Mouse (Mus musculus) stomach, embryonic 16.5 days (tissue): ENCODE measurements around the gene Dpf1. TPM values are rescaled to one million over a fixed set of nuclear protein-coding genes. Genes with fewer than 3 reads are reported as not detected.

Experiments used
- ATAC-seq: fragments of 200-750 bp; cut with Nextera tagmentation; 2 replicates; pipeline ENCODE4 v1.8.0; 2017; ENCODE audit warnings: moderate number of reproducible peaks, moderate TSS enrichment; ENCODE audit not compliant: insufficient read depth, low FRiP score
- H3K27ac ChIP-seq: fragments of 300-500 bp; sonication (generic); 2 replicates; pipeline ENCODE4 v1.5.1; 2014; ENCODE audit warnings: low read length
- H3K27me3 ChIP-seq: fragments of 300-500 bp; sonication (generic); 2 replicates; pipeline ENCODE4 v1.6.1; 2014; ENCODE audit warnings: low read length, control low read depth, mixed read lengths; ENCODE audit not compliant: control insufficient read depth, insufficient read depth
- H3K36me3 ChIP-seq: fragments of 300-500 bp; sonication (generic); 2 replicates; pipeline ENCODE4 v1.6.1; 2014; ENCODE audit warnings: low read length; ENCODE audit not compliant: control insufficient read depth, insufficient read depth
- H3K4me1 ChIP-seq: fragments of 300-500 bp; sonication (generic); 2 replicates; pipeline ENCODE4 v1.6.1; 2014; ENCODE audit warnings: low read length, control low read depth, mixed read lengths; ENCODE audit not compliant: control insufficient read depth, insufficient read depth
- H3K4me2 ChIP-seq: fragments of 300-500 bp; sonication (generic); 2 replicates; pipeline ENCODE4 v1.6.1; 2014; ENCODE audit warnings: low read depth, low read length, mixed read lengths
- H3K4me3 ChIP-seq: fragments of 300-500 bp; sonication (generic); replicated peaks from 2 replicates; pipeline ENCODE4 v1.5.1; 2014; ENCODE audit warnings: mild to moderate bottlenecking, low read length
- H3K9ac ChIP-seq: fragments of 300-500 bp; sonication (generic); 2 replicates; pipeline ENCODE4 v1.6.1; 2014; ENCODE audit warnings: low read length
- H3K9me3 ChIP-seq: fragments of 300-500 bp; sonication (generic); replicated peaks from 2 replicates; pipeline ENCODE4 v1.6.1; 2016; ENCODE audit warnings: low read length, control low read depth; ENCODE audit not compliant: control insufficient read depth
- WGBS: fragments of 180-500 bp; shearing (Covaris S2); extraction: QIAGEN DNeasy Blood & Tissue Kit; methylation state at CpG from one replicate; pipeline ENCODE4 v1.1.7; 2014; 5-methylcytosine and 5-hydroxymethylcytosine counted together
- polyA plus RNA-seq: library from polyadenylated mRNA; unstranded; fragments of >200 nt; fragmentation: Nextera tagmentation; extraction: Ambion mirVana; gene quantifications from 2 replicates; pipeline ENCODE4 v1.2.1, GENCODE M21; 2015

Dpf1 gene
- polyA plus RNA-seq, 1 experiment from 2014 or later, result 5.9 TPM

DNA sequence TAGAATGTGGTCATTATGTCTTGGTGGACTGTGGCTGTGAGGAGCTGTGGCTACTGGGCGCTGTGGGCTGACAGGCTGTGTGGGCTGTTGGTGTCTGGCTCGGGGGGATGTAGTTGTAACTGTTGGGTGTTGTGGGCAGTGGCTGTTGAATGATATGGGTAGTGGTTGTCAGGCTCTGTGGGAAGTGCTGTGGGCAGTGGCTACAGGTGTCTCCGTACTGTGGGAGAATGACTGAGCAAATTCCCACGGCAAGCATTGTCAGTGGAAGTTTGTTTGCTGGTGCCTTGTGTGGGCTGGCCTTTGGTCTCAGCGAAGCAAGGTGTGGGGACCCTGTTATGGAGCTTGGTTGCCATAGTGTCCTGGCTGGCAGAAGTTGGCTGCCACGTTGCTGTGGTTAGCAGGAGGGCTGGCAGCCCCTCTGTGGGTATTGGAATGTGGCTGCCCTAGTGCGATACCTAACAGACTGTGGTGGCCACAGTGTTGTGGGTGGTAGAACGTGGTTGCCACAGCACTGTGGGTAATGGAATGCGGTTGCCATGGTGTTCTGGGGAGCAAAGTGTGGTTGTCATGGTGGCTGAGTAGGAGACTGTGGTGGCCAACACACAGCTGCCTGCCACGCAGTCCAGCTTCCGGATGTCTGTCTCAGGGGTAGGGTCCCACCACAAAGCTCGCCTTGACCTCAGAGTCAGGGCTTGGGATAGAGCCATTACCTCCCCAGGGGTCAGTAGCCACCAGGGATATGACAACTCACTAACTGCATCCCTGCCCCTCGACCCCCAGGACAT lies 11.3 kb downstream of the Dpf1 start:
- ATAC-seq, result no peak
- Histone ChIP-seq H3K4me2 (no peak overlapping the region), H3K4me3 (no peak overlapping the region), H3K9me3 (no peaks in the 10 kb centered on the region), H3K36me3 (no peaks in the 10 kb centered on the region), H3K27ac (no peak overlapping the region), H3K9ac (no peak overlapping the region), H3K27me3 (no peaks in the 10 kb centered on the region; the same call in 1 of the 2 replicates), H3K4me1 (peaks cover 36% of the 10 kb centered on the region)
- 77% methylated on average over 13 of the region's 13 CpGs for WGBS

DNA sequence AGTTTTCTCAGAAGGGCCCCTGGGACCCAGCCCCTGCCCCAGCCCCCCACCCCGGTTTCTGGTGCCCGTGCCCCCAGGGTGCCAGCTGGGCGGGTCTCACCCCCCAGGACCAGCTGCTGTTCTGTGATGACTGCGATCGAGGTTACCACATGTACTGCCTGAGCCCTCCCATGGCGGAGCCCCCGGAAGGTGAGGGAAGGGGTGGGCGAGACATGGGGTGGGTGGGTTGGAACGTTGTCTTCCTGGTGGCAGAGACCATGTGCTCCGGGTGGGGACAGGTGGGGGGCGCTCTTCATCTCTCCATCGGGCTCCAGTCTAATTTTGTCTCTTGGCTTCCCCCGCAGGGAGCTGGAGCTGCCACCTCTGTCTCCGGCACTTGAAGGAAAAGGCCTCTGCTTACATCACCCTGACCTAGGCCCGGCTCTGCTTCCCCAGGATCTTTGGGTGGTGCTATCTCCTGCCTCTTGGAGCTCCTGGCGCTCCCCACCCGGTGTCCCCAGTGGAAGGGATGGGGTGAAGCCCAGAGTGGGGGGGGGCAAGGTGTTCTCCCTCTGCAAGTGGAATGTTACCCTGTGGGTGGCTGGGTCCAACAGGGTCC lies 12.5 kb downstream of the Dpf1 start:
- H3K4me2 ChIP-seq, result no peak overlapping the region
- no peaks in the 10 kb centered on the region for H3K36me3 ChIP-seq
- H3K27me3 ChIP-seq, result no peaks in the 10 kb centered on the region; the same call in 1 of the 2 replicates
- peaks cover 42% of the 10 kb centered on the region for H3K4me1 ChIP-seq
- H3K4me3 ChIP-seq, result no peak overlapping the region
- H3K9me3 ChIP-seq, result no peaks in the 10 kb centered on the region
- no peak for ATAC-seq
- H3K9ac ChIP-seq, result peak overlapping the region; percentile 31; the same call in 1 of the 2 replicates
- WGBS, result 67% methylated on average over 17 of the region's 17 CpGs
- peak overlapping the region; percentile 86 for H3K27ac ChIP-seq

GRCm38 (mm10) chr7:29316976-29317375 lies 13.2 kb downstream of the Dpf1 start:
- Histone ChIP-seq H3K36me3 (no peaks in the 10 kb centered on the region), H3K27ac (peak overlapping the region; percentile 86), H3K9ac (peak overlapping the region; percentile 60), H3K9me3 (no peaks in the 10 kb centered on the region), H3K4me3 (no peak overlapping the region), H3K27me3 (no peaks in the 10 kb centered on the region), H3K4me2 (peak overlapping the region; percentile 46), H3K4me1 (peaks cover 42% of the 10 kb centered on the region)
- WGBS, result 5% methylated on average over 10 of the region's 10 CpGs
- peak; percentile 26; the same call in 1 of the 2 replicates for ATAC-seq

- ATAC-seq, result peak; percentile 35; the same call in 1 of the 2 replicates
- Histone ChIP-seq H3K27me3 (no peaks in the 10 kb centered on the region), H3K9me3 (no peaks in the 10 kb centered on the region), H3K27ac (peak overlapping the region; percentile 86), H3K4me2 (peak overlapping the region; percentile 46), H3K9ac (peak overlapping the region; percentile 60), H3K36me3 (no peaks in the 10 kb centered on the region), H3K4me3 (no peak overlapping the region), H3K4me1 (peaks cover 42% of the 10 kb centered on the region)
- 0% methylated on average over 2 of the region's 2 CpGs for WGBS
These were observed 13.8 kb downstream of the Dpf1 start for GRCm38 (mm10) chr7:29317558-29317957.

DNA sequence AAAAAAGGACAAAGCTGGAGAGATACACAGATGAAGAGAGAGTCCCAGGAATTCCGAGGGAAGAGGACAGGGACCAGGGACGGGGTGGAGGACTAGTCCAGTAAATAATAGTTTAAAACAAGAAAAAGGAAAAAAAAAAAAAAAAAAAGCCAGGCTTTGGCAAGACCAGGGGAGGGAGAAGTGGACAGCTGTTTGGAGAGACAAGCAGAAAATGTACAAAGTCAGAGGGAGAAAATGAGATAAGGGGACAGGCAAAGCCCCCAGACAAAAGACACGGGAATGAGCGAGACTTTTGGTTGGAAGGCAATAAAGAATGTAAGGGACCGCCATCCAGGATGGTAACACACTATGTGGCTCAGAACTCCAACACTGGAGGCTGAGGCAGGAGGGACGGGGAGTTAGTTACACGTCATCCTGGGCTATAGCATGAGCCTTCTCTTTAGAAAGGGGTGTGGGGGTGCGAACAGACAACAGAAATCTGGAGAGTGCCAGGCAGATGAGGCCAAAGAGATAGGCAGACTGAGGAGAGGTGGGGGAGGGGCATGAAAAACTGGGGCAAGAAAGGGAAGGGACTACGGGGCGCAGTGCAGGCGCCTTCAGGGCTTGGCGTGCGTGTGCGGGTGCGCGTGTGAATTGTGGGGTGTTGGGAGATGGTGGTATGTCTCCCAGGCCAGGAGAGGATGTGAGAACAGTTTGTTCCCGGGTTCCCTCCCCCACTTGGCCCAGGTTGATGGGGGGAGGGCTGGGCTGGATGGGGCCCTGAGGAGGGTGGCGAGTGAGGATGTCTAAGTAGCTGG lies 14.6 kb downstream of the Dpf1 start:
- no peaks in the 10 kb centered on the region for H3K27me3 ChIP-seq
- peak; percentile 43 for ATAC-seq
- no peaks in the 10 kb centered on the region for H3K36me3 ChIP-seq
- peak overlapping the region; percentile 32 for H3K4me3 ChIP-seq
- H3K4me2 ChIP-seq, result peak overlapping the region; percentile 46
- peaks cover 42% of the 10 kb centered on the region for H3K4me1 ChIP-seq
- H3K9me3 ChIP-seq, result no peaks in the 10 kb centered on the region
- H3K27ac ChIP-seq, result peak overlapping the region; percentile 86
- WGBS, result 8% methylated on average over 18 of the region's 18 CpGs
- H3K9ac ChIP-seq, result peak overlapping the region; percentile 65

- H3K4me3 ChIP-seq, result peak overlapping the region; percentile 32
- no peaks in the 10 kb centered on the region for H3K27me3 ChIP-seq
- H3K4me1 ChIP-seq, result peaks cover 42% of the 10 kb centered on the region
- no peaks in the 10 kb centered on the region for H3K9me3 ChIP-seq
- peak overlapping the region; percentile 46 for H3K4me2 ChIP-seq
- H3K36me3 ChIP-seq, result peaks cover 6% of the 10 kb centered on the region; the same call in 1 of the 2 replicates
- 0 out of 2 replicates have a peak, but pooled peaks have one; percentile 8 for ATAC-seq
- 13% methylated on average over 19 of the region's 19 CpGs for WGBS
- peak overlapping the region; percentile 86 for H3K27ac ChIP-seq
- H3K9ac ChIP-seq, result peak overlapping the region; percentile 65
These were observed 15.9 kb downstream of the Dpf1 start for GRCm38 (mm10) chr7:29319337-29320307.

DNA sequence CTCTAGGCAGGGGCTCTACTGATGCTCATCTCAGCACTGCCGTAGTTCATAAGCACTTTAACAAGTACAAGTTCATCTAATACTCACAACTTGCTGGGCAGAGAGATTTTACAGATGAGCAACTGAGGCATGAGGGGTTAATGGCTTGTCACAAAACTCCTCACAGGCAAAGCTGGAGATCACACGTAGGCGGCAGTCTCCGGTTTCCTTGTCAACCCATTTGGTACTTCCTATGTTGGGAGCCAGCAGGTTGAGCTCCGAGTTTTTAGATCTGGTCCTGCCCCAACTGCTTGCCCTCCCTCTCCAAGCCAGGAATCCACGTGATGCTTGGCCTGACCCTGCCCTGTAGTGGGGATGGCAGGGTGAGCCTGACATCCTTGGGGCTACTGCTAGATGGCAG lies 23.3 kb downstream of the Dpf1 start:
- Histone ChIP-seq H3K36me3 (peaks cover 21% of the 10 kb centered on the region), H3K4me1 (no peaks in the 10 kb centered on the region), H3K9ac (no peak overlapping the region), H3K4me3 (no peak overlapping the region), H3K4me2 (no peak overlapping the region), H3K27me3 (no peaks in the 10 kb centered on the region), H3K9me3 (no peaks in the 10 kb centered on the region), H3K27ac (no peak overlapping the region)
- 76% methylated on average over 6 of the region's 6 CpGs for WGBS
- no peak for ATAC-seq

- no peak overlapping the region for H3K4me3 ChIP-seq
- WGBS, result 87% methylated on average over 16 of the region's 16 CpGs
- H3K27ac ChIP-seq, result no peak overlapping the region
- no peaks in the 10 kb centered on the region for H3K4me1 ChIP-seq
- ATAC-seq, result no peak
- peaks cover 17% of the 10 kb centered on the region for H3K36me3 ChIP-seq
- no peaks in the 10 kb centered on the region for H3K9me3 ChIP-seq
- H3K9ac ChIP-seq, result no peak overlapping the region
- H3K4me2 ChIP-seq, result no peak overlapping the region
- no peaks in the 10 kb centered on the region for H3K27me3 ChIP-seq
These were observed 25.2 kb downstream of the Dpf1 start for GRCm38 (mm10) chr7:29328984-29329383.
